Mouse (Mus musculus) lung, embryonic 16.5 days (tissue): ENCODE results near the gene Grb7. TPM values are rescaled to one million over a fixed set of nuclear protein-coding genes. Genes with fewer than 3 reads are reported as not detected.

Source experiments
- ATAC-seq: fragments of 200-750 bp; cut with Nextera tagmentation; 2 replicates; pipeline ENCODE4 v1.8.0; 2017; ENCODE audit warnings: low read depth, mild to moderate bottlenecking, moderate library complexity
- H3K27ac ChIP-seq: fragments of 300-500 bp; sonication (generic); 2 replicates; pipeline ENCODE4 v1.5.1; 2014; ENCODE audit warnings: mild to moderate bottlenecking, control low read depth, low read length
- H3K27me3 ChIP-seq: fragments of 300-500 bp; sonication (generic); 2 replicates; pipeline ENCODE4 v1.6.1; 2014; ENCODE audit warnings: low read depth, low read length, mixed read lengths; ENCODE audit not compliant: control insufficient read depth, insufficient read depth
- H3K36me3 ChIP-seq: fragments of 300-500 bp; sonication (generic); 2 replicates; pipeline ENCODE4 v1.6.1; 2014; ENCODE audit warnings: low read length; ENCODE audit not compliant: control insufficient read depth, insufficient read depth
- H3K4me1 ChIP-seq: fragments of 300-500 bp; sonication (generic); replicated peaks from 2 replicates; pipeline ENCODE4 v1.6.1; 2014; ENCODE audit warnings: low read length, mixed read lengths; ENCODE audit not compliant: control insufficient read depth, insufficient read depth
- H3K4me2 ChIP-seq: fragments of 300-500 bp; sonication (generic); 2 replicates; pipeline ENCODE4 v1.6.1; 2014; ENCODE audit warnings: low read depth, low read length, control low read depth
- H3K4me3 ChIP-seq: fragments of 300-500 bp; sonication (generic); 2 replicates; pipeline ENCODE4 v1.5.1; 2014; ENCODE audit warnings: mild to moderate bottlenecking, low read length, control low read depth
- H3K9ac ChIP-seq: fragments of 300-500 bp; sonication (generic); 2 replicates; pipeline ENCODE4 v1.6.1; 2014; ENCODE audit warnings: low read length, control low read depth
- H3K9me3 ChIP-seq: fragments of 300-500 bp; sonication (generic); 2 replicates; pipeline ENCODE4 v1.6.1; 2016; ENCODE audit warnings: low read length; ENCODE audit not compliant: control insufficient read depth
- WGBS: fragments of 180-500 bp; shearing (Covaris S2); extraction: QIAGEN DNeasy Blood & Tissue Kit; methylation state at CpG from one replicate; pipeline ENCODE4 v1.1.7; 2014; 5-methylcytosine and 5-hydroxymethylcytosine counted together
- polyA plus RNA-seq: library from polyadenylated mRNA; unstranded; fragments of >200 nt; fragmentation: Nextera tagmentation; extraction: Ambion mirVana; gene quantifications from 2 replicates; pipeline ENCODE4 v1.2.1, GENCODE M21; 2015

The Grb7 gene
- polyA plus RNA-seq, 1 experiment from 2014 or later, result 47.6 TPM

DNA sequence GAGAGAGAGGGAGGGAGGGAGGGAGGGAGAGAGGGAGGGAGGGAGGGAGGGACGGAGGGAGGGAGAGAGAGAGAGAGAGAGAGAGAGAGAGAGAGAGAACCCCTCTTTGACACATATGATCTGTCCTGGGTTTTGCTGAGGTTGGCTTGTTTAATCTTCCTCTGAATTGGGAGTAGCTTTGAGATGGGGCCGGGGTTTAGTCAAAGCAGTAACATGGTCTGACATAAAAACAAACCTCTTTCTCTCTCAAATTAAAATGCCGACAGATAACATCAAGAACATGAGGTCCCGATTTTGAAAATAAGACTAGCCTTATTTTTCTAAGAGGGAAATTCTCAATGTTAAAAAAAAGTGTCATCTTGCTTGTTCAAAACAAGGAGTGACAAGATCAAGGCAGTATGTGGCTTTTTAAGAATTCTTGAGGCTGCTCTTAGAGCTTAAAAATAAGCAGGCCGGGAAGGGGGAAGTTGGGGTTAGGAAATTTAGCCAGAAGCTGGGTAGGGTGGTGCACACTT is 41.4 kb downstream of the Grb7 start:
- Histone ChIP-seq H3K27ac (no peak overlapping the region), H3K36me3 (no peaks in the 10 kb centered on the region), H3K4me3 (no peak overlapping the region), H3K4me1 (no peaks in the 10 kb centered on the region), H3K4me2 (no peak overlapping the region), H3K9ac (no peak overlapping the region), H3K27me3 (no peaks in the 10 kb centered on the region), H3K9me3 (no peaks in the 10 kb centered on the region)
- no peak for ATAC-seq
- 69% methylated on average over 5 of the region's 5 CpGs for WGBS

DNA sequence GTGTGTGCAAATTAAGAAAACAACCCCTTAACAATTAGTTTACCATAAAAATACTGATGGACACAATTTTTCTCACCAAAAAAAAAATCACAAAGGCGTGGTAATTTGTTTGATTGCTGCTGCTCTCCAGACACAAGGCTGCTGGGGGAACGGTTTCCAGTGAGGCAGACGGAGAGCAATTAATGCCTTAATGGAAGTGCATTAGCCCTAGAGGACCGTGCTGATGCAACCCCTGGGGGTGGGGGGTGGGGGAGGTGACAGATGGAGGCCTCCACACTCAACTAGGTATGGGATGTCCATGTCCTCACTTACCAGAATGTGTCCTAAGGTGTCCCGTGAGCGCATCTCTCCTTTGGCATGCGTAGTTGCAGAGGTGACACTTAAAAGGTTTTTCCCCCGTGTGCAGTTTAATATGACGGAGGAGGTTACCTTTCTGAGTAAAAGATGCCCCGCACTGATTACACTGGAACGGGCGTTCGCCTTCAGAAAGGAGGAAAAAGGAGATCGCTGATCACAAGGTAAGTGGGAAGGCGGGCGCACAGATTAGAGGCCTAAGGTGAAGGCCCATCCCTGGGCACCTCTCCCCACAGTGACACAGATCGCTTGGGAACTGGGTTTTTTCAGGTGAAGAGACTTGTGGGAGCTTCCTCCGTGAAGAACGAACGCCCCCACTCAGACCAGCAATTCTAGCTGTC is 42.5 kb downstream of the Grb7 start:
- 67% methylated on average over 20 of the region's 20 CpGs for WGBS

DNA sequence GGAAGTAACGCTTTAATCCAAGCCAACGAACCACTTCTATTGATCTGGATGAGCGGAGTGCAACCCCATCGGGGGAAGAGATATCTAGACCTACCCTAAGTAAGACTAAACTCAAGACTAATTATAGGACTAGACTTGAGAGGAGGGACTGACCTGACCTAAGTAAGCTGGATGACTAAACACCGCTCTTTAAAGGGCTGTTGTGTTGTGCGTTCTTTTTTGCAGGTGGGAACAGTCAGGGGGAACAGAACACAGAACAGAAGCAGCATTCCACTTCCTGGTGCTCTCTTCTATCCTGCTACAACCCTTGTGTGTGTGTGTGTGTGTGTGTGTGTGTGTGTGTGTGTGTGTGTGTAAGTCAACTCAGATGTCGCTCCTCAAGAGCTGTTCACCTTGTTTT is 45.4 kb downstream of the Grb7 start:
- no peak overlapping the region for H3K4me2 ChIP-seq
- 84% methylated on average over 7 of the region's 7 CpGs for WGBS

More for the DNA sequence above, 42.5 kb downstream of the Grb7 start:
- Histone ChIP-seq H3K27me3 (no peaks in the 10 kb centered on the region), H3K36me3 (no peaks in the 10 kb centered on the region), H3K9me3 (no peaks in the 10 kb centered on the region), H3K4me1 (no peaks in the 10 kb centered on the region), H3K9ac (no peak overlapping the region), H3K4me2 (no peak overlapping the region), H3K4me3 (no peak overlapping the region), H3K27ac (no peak overlapping the region)
- ATAC-seq, result no peak

DNA sequence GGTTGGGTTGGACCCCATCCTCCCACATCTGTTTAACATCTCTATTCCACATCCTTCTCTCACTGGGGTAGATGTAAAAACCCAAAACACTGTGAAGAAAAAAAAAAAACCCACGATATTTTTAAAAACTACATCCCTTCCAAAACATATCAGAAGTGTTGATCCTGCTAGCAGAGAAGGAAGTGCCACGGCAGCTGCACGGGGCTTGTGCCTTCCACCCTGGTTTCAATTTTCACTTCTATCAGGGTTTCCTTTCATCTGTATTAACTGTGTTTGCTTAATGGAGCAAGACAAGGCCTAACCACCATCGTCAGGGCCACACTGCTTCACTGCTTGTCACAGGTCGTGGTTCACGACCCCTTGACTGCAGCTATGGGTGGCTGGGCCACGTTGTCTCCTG is 46.8 kb downstream of the Grb7 start:
- H3K4me3 ChIP-seq, result no peak overlapping the region
- no peaks in the 10 kb centered on the region; the same call in 1 of the 2 replicates for H3K4me1 ChIP-seq
- no peaks in the 10 kb centered on the region for H3K36me3 ChIP-seq
- no peak for ATAC-seq
- WGBS, result 11% methylated on average over 7 of the region's 7 CpGs
- no peaks in the 10 kb centered on the region; the same call in 1 of the 2 replicates for H3K27me3 ChIP-seq
- no peak overlapping the region for H3K27ac ChIP-seq
- H3K9ac ChIP-seq, result no peak overlapping the region
- H3K9me3 ChIP-seq, result no peaks in the 10 kb centered on the region
- H3K4me2 ChIP-seq, result no peak overlapping the region; the same call in 1 of the 2 replicates

More for the DNA sequence above, 45.4 kb downstream of the Grb7 start:
- no peak overlapping the region for H3K4me3 ChIP-seq
- no peaks in the 10 kb centered on the region for H3K9me3 ChIP-seq
- H3K4me1 ChIP-seq, result no peaks in the 10 kb centered on the region
- no peaks in the 10 kb centered on the region for H3K36me3 ChIP-seq
- no peak overlapping the region for H3K27ac ChIP-seq
- H3K27me3 ChIP-seq, result no peaks in the 10 kb centered on the region
- ATAC-seq, result no peak
- H3K9ac ChIP-seq, result no peak overlapping the region

DNA sequence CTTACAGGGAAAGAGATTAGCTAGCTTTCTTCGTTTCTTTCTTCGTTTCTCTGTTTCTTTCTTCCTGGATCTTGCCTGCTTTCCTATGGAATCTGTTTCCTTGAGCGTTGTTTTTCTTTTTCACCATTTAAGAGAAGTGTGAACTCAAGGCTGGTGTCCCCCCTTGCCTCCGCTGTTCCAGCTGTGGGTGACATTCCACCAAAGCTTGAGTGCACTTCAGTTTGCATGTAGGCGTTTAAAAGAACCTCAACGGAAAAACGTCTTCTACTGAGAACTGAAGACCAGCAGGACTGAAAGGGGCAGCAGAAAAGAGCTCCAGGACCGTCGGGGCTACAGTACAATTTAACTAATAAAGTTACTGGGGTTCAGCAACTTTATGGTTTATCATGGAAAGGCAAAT is 47.2 kb downstream of the Grb7 start:
- no peaks in the 10 kb centered on the region; the same call in 1 of the 2 replicates for H3K27me3 ChIP-seq
- WGBS, result 47% methylated on average over 9 of the region's 9 CpGs
- no peaks in the 10 kb centered on the region for H3K9me3 ChIP-seq

DNA sequence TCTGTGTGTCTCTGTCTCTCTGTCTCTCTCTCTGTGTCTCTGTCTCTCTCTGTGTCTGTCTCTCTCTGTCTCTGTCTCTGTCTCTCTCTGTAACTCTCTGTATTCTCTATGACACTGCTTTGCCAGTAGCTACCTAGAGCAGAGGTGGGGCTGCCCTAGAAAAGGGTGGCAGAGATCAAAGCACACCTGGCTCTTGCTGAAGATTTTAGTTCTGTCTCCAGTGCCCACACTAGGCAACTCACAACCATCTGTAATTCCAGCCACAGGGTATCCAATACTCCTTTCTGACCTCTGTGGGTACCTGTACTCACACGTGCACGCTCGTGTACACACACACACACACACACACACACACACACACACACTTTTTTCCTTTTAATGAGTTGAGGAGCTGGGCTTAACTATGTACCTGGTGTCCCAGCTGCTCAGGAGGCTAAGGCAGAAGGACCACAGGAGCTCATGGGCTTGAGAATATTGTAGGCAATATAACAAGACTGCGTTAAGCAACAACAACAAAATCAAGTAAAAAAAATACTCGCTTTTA is 49.1 kb downstream of the Grb7 start:
- WGBS, result 81% methylated on average over 5 of the region's 5 CpGs
- H3K9me3 ChIP-seq, result no peaks in the 10 kb centered on the region
- no peak for ATAC-seq

More for the DNA sequence above, 47.2 kb downstream of the Grb7 start:
- no peak overlapping the region for H3K9ac ChIP-seq
- no peak overlapping the region; the same call in 1 of the 2 replicates for H3K4me2 ChIP-seq
- no peaks in the 10 kb centered on the region; the same call in 1 of the 2 replicates for H3K4me1 ChIP-seq
- H3K36me3 ChIP-seq, result no peaks in the 10 kb centered on the region
- no peak overlapping the region for H3K27ac ChIP-seq
- no peak for ATAC-seq
- H3K4me3 ChIP-seq, result no peak overlapping the region

DNA sequence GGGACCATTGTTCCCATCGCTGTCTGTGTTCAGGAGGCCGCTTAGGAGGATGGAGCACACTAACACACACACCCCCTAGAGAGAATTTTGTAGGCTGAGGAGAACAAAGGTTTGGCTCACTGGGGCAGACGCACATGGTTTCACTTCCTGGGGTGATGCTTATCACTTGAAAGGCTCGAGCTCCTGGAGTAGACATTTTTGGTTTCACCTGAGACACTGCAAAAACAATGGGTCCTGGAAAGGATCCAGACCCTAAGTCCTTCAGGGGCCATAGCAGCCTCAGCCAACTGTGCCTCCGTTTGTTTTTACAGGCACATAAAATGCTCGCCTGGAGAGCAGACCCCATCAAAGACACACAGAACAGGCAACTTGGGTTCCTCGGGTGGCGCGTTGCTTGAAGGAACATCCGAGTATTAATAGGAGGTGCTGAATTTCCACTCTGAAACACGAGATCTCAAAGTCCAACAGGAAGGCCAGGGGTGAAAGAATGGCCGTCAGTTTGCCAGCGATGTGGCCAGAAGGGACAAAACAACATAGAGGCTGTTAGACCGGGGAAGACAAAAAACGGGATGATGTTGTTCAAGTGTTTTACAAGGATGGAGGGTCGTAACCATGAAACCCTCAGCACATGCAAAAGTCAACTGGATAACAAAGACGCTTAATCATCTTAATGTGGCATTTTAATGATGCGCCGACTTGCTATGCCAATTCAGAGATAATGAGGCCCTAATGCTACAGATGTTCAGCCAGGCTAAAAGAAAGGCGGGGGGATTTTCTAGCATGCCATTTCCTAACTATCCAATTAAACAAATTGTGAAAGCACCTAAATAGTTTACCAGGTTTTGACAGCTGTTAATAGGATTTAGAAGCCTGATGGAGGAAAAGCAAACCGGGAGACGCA is 51.4 kb downstream of the Grb7 start:
- H3K27me3 ChIP-seq, result no peaks in the 10 kb centered on the region; the same call in 1 of the 2 replicates
- H3K9ac ChIP-seq, result no peak overlapping the region
- no peak for ATAC-seq
- H3K9me3 ChIP-seq, result no peaks in the 10 kb centered on the region
- no peak overlapping the region for H3K4me3 ChIP-seq
- H3K4me2 ChIP-seq, result no peak overlapping the region
- no peak overlapping the region for H3K27ac ChIP-seq
- no peaks in the 10 kb centered on the region for H3K36me3 ChIP-seq
- WGBS, result 45% methylated on average over 22 of the region's 22 CpGs
- no peaks in the 10 kb centered on the region; the same call in 1 of the 2 replicates for H3K4me1 ChIP-seq

More for the DNA sequence above, 49.1 kb downstream of the Grb7 start:
- no peaks in the 10 kb centered on the region; the same call in 1 of the 2 replicates for H3K27me3 ChIP-seq
- no peak overlapping the region for H3K27ac ChIP-seq
- H3K4me3 ChIP-seq, result no peak overlapping the region
- no peaks in the 10 kb centered on the region for H3K36me3 ChIP-seq
- H3K4me2 ChIP-seq, result no peak overlapping the region
- H3K9ac ChIP-seq, result no peak overlapping the region
- H3K4me1 ChIP-seq, result no peaks in the 10 kb centered on the region; the same call in 1 of the 2 replicates

DNA sequence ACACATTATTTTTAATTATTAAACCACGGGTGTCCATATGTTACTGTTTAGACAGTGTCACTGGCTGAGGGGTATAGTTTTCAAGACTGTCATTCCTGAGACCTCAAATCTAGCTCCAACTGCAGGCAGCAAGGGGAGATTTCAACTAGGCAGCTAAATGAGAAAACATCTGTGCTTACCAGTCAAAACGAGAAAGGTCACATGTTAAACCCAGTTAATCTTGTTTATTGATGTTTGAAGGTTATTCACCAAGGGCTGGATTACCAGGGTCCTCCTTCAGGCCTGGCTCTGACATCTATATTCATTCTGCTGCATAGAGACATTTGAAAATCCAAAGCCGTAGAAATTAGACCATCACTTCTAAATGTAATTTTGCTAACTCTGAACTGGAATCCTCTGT is 58.7 kb downstream of the Grb7 start:
- H3K4me2 ChIP-seq, result no peak overlapping the region
- ATAC-seq, result no peak
- no peak overlapping the region for H3K4me3 ChIP-seq
- H3K27ac ChIP-seq, result no peak overlapping the region
- no peaks in the 10 kb centered on the region for H3K9me3 ChIP-seq
- H3K9ac ChIP-seq, result no peak overlapping the region
- H3K27me3 ChIP-seq, result no peaks in the 10 kb centered on the region
- no peaks in the 10 kb centered on the region for H3K4me1 ChIP-seq
- WGBS, result 58% methylated on average over 3 of the region's 3 CpGs
- no peaks in the 10 kb centered on the region for H3K36me3 ChIP-seq
